Mouse (Mus musculus): ENCODE results near the gene Ms4a8a. TPM values are rescaled to one million over a fixed set of nuclear protein-coding genes. Genes with fewer than 3 reads are reported as not detected.
"Not testable (repeated sequence)": the region's sequence is repeated elsewhere in the genome, so short reads cannot be mapped to it uniquely, and the experiment has no call there.

Ms4a8a gene
- 173 and 417 TPM in 2 replicates for polyA plus RNA-seq (2012; rRNA removed)

DNA sequence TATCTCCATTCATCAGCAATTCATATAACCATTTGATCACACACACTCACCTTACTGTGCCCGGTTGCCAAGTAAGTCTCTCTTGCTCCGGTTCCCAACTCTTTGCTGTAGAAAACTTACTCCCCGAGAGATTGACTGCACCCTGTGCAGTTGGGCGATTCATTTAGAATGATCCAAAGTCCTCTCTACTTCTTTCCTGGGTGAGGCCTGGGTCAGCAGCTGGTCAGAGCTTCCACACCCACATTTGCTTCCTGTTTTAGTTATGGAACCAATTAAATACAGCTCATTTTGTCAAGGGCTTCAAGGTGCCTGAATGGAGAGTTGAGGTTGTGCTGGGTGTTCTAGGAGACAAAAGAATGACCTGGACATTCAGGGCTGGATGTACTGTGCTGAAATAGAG lies at the start of gene Ms4a8a:
Gene Ms4a8a, minus strand, starts transcription at position 169 of the 400 bp plus-strand sequence.
- peak; percentile 41; the same call in 1 of the 2 replicates for TF ChIP-seq POLR2A (IDR thresholded peaks at IDR 0.05; ENCODE audit: low read depth, low read length)
- no peak for TF ChIP-seq CTCF (IDR thresholded peaks at IDR 0.05; ENCODE audit: extremely low read depth, insufficient read length, insufficient replicate concordance, low read depth, low read length)
- Histone ChIP-seq H3K4me1 (ENCODE audit: control insufficient read depth, insufficient read depth, insufficient read length, low read length) (peaks cover 9% of the 10 kb centered on the region), H3K36me3 (ENCODE audit: control insufficient read depth, insufficient read depth, low read length) (peaks cover 20% of the 10 kb centered on the region), H3K4me3 (ENCODE audit: low read depth, low read length) (peak within 1 kb of the TSS; percentile 23; the same call in 1 of the 2 replicates), H3K27me3 (ENCODE audit: control insufficient read depth, insufficient read depth, low read length) (no peaks in the 10 kb centered on the region), H3K27ac (ENCODE audit: insufficient read depth, low read depth, low read length) (peak within 1 kb of the TSS; percentile 88)
- 24% methylated on average over 4 of the region's 4 CpGs for WGBS

DNA sequence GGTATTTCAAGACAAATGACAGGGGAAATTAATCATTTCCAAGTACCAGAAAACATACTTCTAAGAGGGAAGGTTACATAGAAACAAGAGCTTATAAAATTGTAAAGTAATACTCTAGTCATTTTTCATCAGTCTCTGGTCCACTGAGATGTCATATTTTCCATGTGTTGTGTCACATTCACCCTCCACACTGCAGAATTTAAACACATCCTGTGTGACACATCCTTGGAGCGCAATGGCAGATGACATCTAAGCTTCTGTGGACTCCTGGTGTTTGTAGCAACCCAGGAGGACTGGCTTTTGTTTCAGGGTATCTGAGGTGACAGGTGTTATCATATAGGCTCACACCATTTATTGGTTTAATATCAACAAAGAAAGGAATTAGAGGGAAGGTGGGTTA lies 48.8 kb upstream of the Ms4a8a start:
- Histone ChIP-seq H3K27me3 (ENCODE audit: control insufficient read depth, insufficient read depth, low read length) (no peaks in the 10 kb centered on the region), H3K4me3 (ENCODE audit: low read depth, low read length) (no peak overlapping the region), H3K4me1 (ENCODE audit: control insufficient read depth, insufficient read depth, insufficient read length, low read length) (peaks cover 5% of the 10 kb centered on the region; the same call in 1 of the 2 replicates), H3K27ac (ENCODE audit: insufficient read depth, low read depth, low read length) (no peak overlapping the region), H3K36me3 (ENCODE audit: control insufficient read depth, insufficient read depth, low read length) (no peaks in the 10 kb centered on the region)
- TF ChIP-seq POLR2A (IDR thresholded peaks at IDR 0.05; ENCODE audit: low read depth, low read length) (no peak), CTCF (IDR thresholded peaks at IDR 0.05; ENCODE audit: extremely low read depth, insufficient read length, insufficient replicate concordance, low read depth, low read length) (no peak)
- WGBS = 94% methylated on average over 1 of the region's 1 CpGs

- not testable (repeated sequence) for H3K27me3 ChIP-seq (ENCODE audit: control insufficient read depth, insufficient read depth, low read length); H3K36me3 ChIP-seq (ENCODE audit: control insufficient read depth, insufficient read depth, low read length); H3K4me1 ChIP-seq (ENCODE audit: control insufficient read depth, insufficient read depth, insufficient read length, low read length)
- peak overlapping the region; percentile 67 for H3K4me3 ChIP-seq (ENCODE audit: low read depth, low read length)
- 1% methylated on average over 17 of the region's 38 CpGs for WGBS
- H3K27ac ChIP-seq (ENCODE audit: insufficient read depth, low read depth, low read length) = 0 out of 2 replicates have a peak overlapping the region, but pooled peaks have one; percentile 41
These were observed 40.1 kb upstream of the Ms4a8a start for GRCm38 (mm10) chr19:11121016-11121420.

DNA sequence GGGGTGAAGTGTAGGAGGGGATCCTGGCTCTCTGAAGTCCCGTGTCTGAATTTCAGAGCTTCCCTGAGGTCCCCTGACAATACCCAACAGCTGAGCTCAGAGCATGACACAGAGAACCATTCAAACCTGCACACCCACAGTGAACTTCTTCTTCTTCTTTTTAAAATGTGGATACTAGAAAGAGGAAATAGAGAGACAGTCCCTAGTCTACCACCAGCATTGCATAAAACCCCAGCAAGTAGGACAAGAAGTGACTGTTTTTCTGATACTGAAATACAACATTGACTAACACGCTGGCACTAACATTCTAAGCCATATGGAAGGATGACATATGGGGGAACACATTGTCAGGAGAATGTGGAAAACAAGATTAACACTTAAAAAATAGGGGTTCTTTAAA lies 38.4 kb upstream of the Ms4a8a start:
- no peaks in the 10 kb centered on the region for H3K36me3 ChIP-seq (ENCODE audit: control insufficient read depth, insufficient read depth, low read length)
- 88% methylated on average over 2 of the region's 2 CpGs for WGBS

GRCm38 (mm10) chr19:11107746-11108145 lies 26.8 kb upstream of the Ms4a8a start:
- Histone ChIP-seq H3K4me1 (ENCODE audit: control insufficient read depth, insufficient read depth, insufficient read length, low read length) (peaks cover 6% of the 10 kb centered on the region), H3K27ac (ENCODE audit: insufficient read depth, low read depth, low read length) (no peak overlapping the region; the same call in 1 of the 2 replicates), H3K36me3 (ENCODE audit: control insufficient read depth, insufficient read depth, low read length) (no peaks in the 10 kb centered on the region), H3K27me3 (ENCODE audit: control insufficient read depth, insufficient read depth, low read length) (no peaks in the 10 kb centered on the region), H3K4me3 (ENCODE audit: low read depth, low read length) (no peak overlapping the region)
- WGBS = 10% methylated on average over 3 of the region's 3 CpGs
- TF ChIP-seq CTCF (IDR thresholded peaks at IDR 0.05; ENCODE audit: extremely low read depth, insufficient read length, insufficient replicate concordance, low read depth, low read length) (no peak), POLR2A (IDR thresholded peaks at IDR 0.05; ENCODE audit: low read depth, low read length) (no peak)

More for the DNA sequence above, 38.4 kb upstream of the Ms4a8a start:
- no peaks in the 10 kb centered on the region; the same call in 1 of the 2 replicates for H3K27me3 ChIP-seq (ENCODE audit: control insufficient read depth, insufficient read depth, low read length)
- no peak overlapping the region for H3K27ac ChIP-seq (ENCODE audit: insufficient read depth, low read depth, low read length)
- H3K4me3 ChIP-seq (ENCODE audit: low read depth, low read length) = no peak overlapping the region
- TF ChIP-seq CTCF (IDR thresholded peaks at IDR 0.05; ENCODE audit: extremely low read depth, insufficient read length, insufficient replicate concordance, low read depth, low read length) = no peak
- no peak for TF ChIP-seq POLR2A (IDR thresholded peaks at IDR 0.05; ENCODE audit: low read depth, low read length)
- H3K4me1 ChIP-seq (ENCODE audit: control insufficient read depth, insufficient read depth, insufficient read length, low read length) = no peaks in the 10 kb centered on the region

- Histone ChIP-seq H3K27ac (ENCODE audit: insufficient read depth, low read depth, low read length) (no peak overlapping the region), H3K27me3 (ENCODE audit: control insufficient read depth, insufficient read depth, low read length) (no peaks in the 10 kb centered on the region), H3K36me3 (ENCODE audit: control insufficient read depth, insufficient read depth, low read length) (no peaks in the 10 kb centered on the region), H3K4me1 (ENCODE audit: control insufficient read depth, insufficient read depth, insufficient read length, low read length) (peaks cover 4% of the 10 kb centered on the region; the same call in 1 of the 2 replicates), H3K4me3 (ENCODE audit: low read depth, low read length) (no peak overlapping the region)
- 85% methylated on average over 1 of the region's 1 CpGs for WGBS
- TF ChIP-seq POLR2A (IDR thresholded peaks at IDR 0.05; ENCODE audit: low read depth, low read length) (no peak), CTCF (IDR thresholded peaks at IDR 0.05; ENCODE audit: extremely low read depth, insufficient read length, insufficient replicate concordance, low read depth, low read length) (no peak)
These were observed 21.0 kb upstream of the Ms4a8a start for GRCm38 (mm10) chr19:11101880-11102279.

GRCm38 (mm10) chr19:11098401-11098800 lies 17.5 kb upstream of the Ms4a8a start:
- 79% methylated on average over 3 of the region's 3 CpGs for WGBS
- Histone ChIP-seq H3K27me3 (ENCODE audit: control insufficient read depth, insufficient read depth, low read length) (no peaks in the 10 kb centered on the region), H3K27ac (ENCODE audit: insufficient read depth, low read depth, low read length) (no peak overlapping the region), H3K4me3 (ENCODE audit: low read depth, low read length) (no peak overlapping the region), H3K36me3 (ENCODE audit: control insufficient read depth, insufficient read depth, low read length) (no peaks in the 10 kb centered on the region), H3K4me1 (ENCODE audit: control insufficient read depth, insufficient read depth, insufficient read length, low read length) (peaks cover 4% of the 10 kb centered on the region; the same call in 1 of the 2 replicates)
- TF ChIP-seq POLR2A (IDR thresholded peaks at IDR 0.05; ENCODE audit: low read depth, low read length) (no peak), CTCF (IDR thresholded peaks at IDR 0.05; ENCODE audit: extremely low read depth, insufficient read length, insufficient replicate concordance, low read depth, low read length) (no peak)

- not testable (repeated sequence) for H3K27ac ChIP-seq (ENCODE audit: insufficient read depth, low read depth, low read length); H3K36me3 ChIP-seq (ENCODE audit: control insufficient read depth, insufficient read depth, low read length); H3K4me1 ChIP-seq (ENCODE audit: control insufficient read depth, insufficient read depth, insufficient read length, low read length); H3K27me3 ChIP-seq (ENCODE audit: control insufficient read depth, insufficient read depth, low read length)
- H3K4me3 ChIP-seq (ENCODE audit: low read depth, low read length) = peak overlapping the region; percentile 58
- under 1% methylated on average over 50 of the region's 50 CpGs for WGBS
These were observed 11.2 kb upstream of the Ms4a8a start for GRCm38 (mm10) chr19:11092131-11092530.
